Mouse (Mus musculus): ENCODE results near the gene Slc22a16.
A peak's percentile ranks its signal among the peaks of the same experiment; 100 is the strongest.

Slc22a16 gene

DNA sequence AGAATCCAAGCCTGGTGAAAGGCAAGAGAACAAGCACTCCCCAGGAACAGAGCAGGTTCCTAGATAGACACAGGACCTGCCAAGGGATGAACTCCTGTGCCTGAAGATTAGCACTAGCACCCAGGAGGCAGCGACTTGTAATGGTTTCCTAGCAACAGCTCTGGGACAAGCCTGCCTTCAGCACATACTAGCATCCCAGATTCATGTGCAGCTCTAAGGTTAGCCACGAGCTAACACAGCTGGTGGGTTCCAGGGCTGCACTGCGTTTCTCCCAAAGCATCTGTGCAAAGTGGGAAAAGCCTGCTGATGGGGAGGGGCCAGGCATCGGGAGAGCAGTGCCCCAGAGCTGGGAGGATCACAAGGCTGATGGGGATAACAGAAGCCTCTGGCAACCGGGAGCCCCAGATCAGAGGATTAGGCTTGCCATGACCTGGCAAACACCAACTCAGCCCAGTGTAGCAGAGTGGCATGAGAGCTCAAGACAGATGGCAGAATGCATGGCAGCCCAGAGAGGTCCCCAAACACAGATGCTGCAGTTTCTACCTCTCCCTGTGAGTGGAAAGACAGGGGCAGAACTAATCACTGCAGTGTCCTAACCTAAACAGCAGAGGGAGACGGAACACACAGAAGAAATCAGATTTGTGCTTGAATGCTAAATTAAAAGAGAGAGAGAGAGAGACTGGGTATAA lies 34.7 kb downstream of the Slc22a16 start:
- no peak for DNase-seq (ENCODE audit: low spot score)

DNA sequence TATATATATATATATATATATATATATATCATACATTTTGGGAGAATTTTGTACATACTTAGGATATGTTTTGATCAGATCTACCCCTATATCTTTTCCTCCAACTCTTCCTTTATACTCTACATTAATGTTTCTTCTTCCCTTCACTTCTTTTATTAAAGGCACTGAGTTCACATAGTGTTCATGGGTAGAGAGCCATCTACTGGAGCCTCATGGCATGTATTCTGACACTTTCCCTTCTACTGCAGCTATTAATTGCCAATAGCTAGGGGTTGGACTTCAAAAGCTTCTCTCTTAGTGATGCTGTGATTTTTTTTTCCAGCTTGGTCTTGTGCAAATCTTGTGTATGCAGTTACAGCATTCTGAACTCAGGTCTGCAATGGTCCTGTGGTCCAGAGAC lies 47.8 kb downstream of the Slc22a16 start:
- no peak for DNase-seq (ENCODE audit: low spot score)

DNA sequence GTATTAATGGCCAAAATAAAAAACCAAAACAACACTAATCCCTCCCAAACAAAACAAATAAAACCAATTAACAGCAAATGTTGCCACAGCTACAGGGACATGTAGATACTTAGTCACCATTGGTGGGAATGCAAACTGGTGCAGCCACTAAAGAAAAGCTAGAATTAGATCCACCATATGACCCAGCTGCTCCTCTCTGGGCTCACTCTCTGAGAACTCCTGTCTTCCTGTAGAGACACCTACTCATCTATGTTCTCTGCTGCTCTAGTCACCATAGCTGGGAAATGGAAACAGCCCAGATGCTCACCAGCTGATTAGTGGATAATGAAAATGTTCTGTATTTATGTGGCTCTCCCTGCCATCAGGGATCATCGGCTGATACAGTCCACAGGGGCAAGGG lies 49.6 kb downstream of the Slc22a16 start:
- DNase-seq (ENCODE audit: low spot score): no peak

DNA sequence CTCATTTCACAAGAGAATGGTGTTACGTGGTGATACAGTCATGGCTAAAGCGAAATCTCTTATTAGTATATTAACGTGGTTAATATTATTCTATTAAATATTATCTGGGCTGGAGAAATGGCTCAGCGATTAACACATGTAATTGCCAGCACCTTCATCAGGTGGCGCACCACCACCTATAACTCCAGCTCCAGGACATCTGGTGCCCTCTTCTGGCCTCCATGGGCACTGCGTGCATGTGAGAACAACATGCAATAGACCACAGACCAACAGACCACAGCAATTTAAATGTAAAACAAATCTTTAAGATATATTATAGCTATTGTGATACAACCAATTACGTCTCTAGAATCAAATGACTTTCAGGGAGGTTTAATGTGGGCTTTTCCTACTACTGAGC lies 59.0 kb downstream of the Slc22a16 start:
- no peak for DNase-seq (ENCODE audit: low spot score)

DNA sequence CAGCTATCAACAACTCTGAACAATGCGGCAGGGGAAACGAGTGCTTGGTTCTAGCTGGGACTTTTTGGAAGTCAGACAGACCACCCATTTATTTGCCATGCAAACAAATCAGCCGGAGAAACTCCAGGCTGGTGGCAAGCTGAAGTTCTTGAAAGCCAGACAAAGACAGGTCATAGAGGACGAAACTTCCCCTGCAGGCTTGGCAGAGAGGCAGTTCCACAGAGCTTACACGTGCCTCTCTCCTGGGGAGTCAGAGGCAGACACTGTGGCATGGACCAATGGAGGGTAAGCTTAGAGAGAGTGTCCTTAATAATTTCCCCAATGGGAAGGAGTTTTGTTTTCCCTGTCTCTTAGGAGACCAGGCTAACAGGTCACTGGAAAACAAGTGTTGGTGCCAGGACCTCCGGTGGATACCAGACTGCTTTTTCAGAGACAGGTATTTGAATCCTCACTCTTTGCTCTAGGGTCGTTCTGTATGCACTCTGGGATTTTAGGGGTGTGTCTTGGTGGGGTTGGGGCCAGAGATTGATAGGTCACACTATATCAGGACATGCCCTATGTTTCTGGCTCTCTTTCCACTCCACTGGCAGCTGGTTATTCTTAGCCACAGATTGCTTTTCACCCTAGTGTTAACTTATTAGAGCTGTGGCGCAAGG lies 59.6 kb downstream of the Slc22a16 start, which contains the start of gene Ddo:
Gene Ddo, plus strand, starts transcription at position 356 of the 656 bp plus-strand sequence.
- DNase-seq (ENCODE audit: low spot score): peak; percentile 37

DNA sequence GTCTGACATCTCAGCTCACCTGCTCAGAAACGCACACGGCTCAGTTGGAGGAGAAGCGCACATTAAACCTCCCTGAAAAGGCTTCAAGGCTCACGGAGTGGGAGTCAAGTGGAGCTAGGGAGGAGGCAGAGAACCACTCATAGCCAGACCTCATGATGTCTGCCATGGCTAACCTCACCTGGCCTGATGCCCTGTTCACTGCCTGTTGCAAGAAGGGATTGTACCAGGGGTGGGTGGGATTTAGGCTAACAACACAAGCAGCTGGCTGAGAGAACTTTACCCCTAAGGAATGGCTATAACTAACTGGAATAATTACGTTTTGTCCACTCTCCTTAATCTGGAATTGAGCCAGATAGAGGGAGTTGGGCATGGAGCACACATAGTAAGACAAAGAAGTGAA lies 60.3 kb downstream of the Slc22a16 start:
- DNase-seq (ENCODE audit: low spot score): no peak

DNA sequence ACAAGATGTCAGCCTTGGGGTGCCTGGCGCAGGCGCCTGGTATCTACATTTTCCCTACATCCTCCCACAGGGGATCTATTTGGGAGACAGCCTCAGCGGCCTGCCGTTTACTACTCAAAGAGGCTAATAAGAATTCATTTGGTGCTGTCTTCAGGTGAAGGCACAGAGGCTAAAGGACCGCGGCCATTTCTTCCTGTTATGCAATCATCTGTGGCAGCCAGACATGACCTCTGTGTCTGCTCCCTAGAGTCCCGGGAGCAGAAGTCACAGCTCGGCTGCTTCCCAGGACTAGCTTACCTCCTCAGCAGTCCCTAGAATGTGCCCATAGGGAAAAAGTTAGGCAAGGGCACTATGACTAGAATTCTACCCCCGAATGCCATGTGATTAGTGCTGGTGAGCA lies 60.8 kb downstream of the Slc22a16 start:
- no peak for DNase-seq (ENCODE audit: low spot score)

DNA sequence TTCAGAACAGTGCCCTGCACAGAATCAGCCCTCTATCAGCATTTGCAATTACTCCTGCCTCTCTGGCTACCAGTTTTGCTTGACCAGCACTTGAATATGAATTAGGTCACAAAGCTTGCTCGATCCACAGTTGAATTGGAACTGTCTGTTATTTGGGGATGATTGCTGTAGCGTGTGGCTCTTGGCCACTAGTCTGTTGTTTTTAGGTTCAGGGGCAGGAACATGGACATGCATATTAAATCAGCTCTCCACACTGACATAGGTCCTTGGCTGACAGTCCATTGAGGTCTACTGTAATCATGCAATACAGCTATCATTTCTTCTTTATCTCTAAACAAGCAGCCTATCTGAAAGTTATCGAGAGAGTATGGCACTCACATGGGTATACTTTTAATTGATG lies 62.0 kb downstream of the Slc22a16 start:
- no peak for DNase-seq (ENCODE audit: low spot score)

DNA sequence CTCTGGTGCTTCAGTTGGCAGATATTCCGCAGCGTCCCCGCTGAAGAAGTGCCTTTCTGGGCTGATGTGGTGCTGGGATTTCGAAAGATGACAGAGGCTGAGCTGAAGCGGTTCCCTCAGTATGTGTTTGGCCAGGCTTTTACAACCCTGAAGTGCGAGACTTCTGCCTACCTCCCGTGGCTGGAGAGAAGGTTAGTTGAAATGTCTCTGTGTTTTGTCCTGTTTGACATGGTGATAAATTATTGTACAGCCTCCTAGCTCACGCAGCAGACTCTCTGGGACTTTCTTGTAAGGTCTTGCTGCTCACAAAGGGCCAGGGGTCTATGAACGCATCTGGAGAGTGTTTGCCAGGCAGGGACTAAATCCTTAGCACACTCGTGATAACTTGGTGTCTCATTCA lies 67.2 kb downstream of the Slc22a16 start:
- no peak for DNase-seq (ENCODE audit: low spot score)

DNA sequence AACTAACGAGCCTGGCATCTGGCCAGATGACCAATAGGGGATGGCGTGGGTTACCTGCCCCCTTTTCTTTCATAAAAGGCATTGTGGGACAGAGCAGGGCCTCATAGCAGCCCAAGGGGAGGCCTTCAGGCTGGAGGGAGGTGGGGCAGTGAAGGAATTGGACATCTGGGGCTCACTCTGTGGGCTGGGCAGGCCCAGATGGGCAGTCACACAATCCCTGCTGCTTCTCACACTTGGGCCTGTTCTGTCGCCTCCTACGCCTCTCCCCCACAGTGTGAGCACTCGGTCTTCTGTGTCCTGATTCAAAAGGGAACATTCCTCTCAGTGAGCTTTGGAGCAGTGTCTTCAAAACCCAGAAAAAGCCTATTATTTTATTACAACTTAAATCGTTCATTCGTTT lies 68.1 kb downstream of the Slc22a16 start:
- DNase-seq (ENCODE audit: low spot score): peak; percentile 77

DNA sequence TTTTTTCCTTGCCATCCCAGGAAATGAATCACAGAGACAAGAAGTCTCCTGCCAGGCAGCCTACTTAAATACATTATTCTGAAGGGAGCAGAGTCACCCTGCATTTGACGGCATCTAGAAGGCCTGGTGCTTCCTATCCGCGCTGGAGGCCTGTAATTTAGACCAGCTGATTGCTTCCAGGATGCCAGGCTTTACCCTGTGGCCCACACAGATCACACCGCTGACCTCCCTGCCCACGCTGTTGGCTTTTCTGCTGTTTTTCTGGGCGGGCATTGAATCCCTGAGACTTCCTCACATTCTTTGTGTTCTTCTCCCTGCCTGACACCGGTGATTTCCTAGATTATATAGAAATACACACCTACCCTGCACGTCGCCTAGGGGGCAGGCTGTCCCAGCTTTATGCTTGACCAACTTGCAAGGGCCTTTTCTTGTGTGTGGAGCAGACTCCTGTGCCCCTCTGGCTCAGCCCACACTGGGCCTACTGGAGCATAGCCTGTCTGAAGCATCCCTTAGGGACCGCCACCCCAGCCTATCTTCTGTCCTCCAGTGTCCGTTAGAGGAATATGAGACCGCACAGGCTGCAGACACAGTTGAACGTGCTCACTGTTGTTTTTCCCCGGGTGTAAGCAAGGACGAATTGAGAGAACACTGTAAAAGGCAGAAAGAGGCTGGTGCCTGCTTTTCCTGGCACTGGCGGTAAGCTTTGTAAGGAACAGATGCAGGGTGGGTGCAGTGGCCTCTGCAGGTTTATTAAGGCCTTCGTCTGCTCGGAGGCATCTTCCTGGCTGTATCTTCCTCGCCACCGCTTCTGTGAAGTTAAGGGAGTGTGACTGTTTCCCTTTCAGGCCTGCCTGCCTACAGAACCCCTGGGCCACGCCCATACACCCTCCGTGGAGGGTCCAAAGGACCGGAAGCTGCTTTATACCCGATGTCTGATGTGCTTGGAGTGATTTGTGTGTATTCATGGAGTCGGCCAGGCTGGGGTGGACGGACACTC lies 69.0 kb downstream of the Slc22a16 start:
- DNase-seq (ENCODE audit: low spot score): no peak

DNA sequence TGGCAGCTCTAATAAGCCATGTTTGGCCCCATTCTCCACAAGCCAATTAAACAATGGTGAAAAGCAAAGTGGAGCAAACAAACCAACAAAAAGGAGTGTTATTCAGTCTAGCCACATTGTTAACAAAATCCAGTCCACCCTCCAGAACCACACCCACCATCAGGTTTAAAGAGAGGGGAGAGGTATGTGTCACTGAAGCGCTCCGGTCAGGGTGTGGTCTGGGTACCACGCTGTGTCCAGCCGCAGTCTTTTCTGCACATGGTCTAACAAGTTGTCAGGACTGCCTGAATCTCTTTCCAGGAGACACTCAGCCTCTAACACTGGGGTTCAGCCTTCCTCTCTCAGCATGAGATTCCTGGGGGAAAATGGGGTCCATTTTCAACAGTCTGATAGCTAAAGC lies 70.3 kb downstream of the Slc22a16 start:
- DNase-seq (ENCODE audit: low spot score): no peak

DNA sequence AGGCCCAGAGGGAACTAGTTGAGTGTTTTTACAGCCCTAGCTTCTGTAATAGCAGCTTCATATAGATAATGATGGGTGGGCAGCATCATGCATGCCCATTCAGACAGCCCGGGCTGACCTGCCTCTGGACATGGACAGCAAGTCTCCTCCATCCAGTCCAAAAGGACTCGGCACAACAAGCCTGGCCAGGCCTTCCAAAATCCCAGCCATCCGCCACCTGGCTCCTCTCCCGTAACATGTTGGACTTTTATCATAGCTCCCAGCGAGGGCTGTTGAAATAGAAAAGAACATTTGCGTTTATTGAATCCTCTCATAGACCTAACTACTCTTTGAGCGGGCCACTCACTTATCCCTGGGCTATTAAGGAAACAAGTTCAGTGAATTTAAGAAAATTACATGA lies 71.8 kb downstream of the Slc22a16 start:
- DNase-seq (ENCODE audit: low spot score): no peak

DNA sequence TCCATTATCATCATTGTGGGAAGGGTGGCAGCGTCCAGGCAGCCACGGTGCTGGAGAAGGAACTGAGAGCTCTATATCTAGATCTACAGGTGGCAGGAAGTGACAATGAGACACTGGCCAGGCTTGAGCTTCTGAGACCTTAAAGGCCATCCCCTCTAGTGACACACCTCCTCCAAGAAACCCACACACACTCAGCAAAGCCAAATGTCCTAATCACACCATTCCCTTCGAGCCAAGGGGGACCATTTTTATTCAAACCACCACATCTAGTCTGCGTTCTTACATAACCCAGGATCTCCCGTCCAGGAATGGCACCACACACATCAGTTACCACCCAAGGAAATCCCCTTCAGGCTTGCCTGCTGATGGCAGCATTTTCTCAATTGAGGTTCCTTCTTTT lies 73.0 kb downstream of the Slc22a16 start:
- DNase-seq (ENCODE audit: low spot score): no peak

DNA sequence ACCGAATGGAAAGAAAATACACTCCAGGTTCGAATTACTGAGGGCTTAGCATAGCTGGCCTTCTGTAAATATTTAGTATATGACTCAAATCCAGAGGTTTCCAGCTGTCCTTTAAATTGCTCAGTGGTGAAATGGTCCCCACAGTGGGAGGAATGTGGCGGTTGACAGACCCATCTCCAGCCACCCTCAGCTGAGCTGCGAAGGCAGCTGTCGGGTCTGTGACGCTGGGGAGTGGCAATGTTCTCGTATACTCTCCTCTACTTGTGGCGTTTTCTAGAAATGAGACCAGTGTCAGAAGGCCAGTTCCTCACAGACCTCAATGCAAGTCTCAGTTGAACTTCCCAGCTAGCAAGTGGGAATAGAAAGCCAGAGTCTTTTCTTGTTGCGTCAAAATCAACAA lies 74.3 kb downstream of the Slc22a16 start:
- no peak for DNase-seq (ENCODE audit: low spot score)

DNA sequence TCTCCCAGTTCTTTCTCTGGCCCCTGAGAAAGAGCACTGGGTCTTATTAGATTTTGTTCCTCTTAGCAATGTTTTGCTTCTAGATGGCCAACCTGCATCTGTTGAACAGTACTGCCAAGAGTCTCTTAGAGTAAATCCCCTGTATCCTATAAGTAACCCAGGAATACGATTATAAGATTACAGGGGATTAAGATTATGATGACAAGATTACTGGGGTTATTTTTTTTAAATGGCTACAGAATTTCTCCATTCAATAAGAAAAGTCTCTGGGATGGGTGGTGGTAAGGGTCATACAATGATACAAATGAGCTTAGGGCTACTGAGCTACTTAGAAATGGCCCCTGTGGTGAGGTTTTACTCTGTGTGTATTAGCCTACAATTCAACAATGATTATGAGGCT lies 75.2 kb downstream of the Slc22a16 start:
- no peak for DNase-seq (ENCODE audit: low spot score)

DNA sequence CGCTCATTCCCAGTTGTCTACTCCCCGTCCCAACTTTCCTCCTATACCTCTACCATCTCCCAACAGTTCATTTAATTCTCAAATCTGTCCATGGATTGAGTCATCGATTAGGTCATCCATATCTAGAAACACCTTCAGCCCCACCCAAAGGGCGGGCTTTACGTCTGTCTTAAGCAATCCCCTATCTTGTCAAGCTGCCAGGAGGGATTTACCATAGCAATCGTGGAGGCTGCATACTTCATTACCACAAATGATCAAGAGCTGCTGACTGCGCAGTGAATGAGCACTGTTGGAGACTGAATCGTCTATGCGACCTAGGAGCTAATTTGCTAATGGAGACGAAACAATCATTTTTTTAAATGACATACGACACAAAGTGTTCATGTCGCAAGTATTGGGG lies 78.6 kb downstream of the Slc22a16 start:
- no peak for DNase-seq (ENCODE audit: low spot score)

DNA sequence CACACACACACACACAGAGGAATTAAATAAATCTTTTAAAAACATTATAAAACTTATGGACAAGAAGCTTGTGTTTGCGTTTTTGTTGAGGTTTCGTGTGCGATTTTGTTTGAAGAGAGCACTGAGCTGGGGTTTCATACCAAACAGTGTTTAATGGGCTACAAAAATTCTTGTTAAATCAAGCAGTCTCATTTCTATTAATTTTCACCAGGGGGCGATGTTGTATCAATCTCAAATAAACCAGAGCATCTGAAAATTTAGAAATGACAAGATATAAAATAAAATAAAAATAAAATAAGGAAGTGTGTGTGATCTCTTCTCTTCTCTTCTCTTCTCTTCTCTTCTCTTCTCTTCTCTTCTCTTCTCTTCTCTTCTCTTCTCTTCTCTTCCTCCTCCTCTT lies 79.5 kb downstream of the Slc22a16 start:
- no peak for DNase-seq (ENCODE audit: low spot score)

DNA sequence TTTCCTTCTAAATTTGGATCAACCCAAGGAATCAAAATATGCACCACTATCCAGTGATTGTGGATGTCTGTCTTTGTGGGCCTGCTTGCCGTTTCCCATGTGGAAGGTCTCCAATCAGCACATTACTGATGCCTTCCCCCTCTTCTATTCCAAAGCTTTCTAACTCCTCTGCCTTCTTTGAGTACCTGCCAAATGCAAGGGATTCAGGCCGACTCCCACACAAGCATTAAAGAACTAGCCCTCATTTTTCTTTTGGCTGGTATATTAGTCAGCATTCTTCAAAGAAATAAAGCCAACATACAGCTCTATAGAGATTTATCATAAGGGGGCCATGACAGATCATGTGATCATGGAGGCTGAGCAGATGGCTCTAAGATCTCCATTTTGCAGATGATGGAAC lies 81.5 kb downstream of the Slc22a16 start:
- DNase-seq (ENCODE audit: low spot score): no peak

Measured in left cerebral cortex, adult 11 months (tissue).